Mouse (Mus musculus): ENCODE measurements at regions not wholly inside any gene's neighbourhood (a gene's known extent, or its start where the extent isn't known, plus 50 kb on each side); places are given as distances from the start of the nearest gene placed in this dataset.

DNA sequence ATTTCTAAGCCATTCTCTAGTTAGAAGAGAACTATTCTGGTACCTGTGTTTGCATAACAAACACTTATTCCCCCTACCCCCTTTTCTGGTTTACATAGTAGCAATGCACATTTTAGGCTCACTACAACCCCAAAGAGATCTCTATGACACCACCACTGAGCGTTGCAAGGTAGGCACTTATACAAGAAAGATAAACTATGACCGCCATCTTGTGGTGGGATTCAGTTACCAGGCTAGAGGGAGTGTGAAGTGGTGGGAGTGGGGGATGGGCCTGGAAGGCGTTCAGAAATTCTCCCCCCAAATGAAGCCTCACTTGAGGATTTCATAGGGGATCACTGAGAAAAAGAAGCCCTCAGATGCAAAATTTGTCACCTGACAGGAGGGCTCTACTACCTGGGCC is 64.4 kb upstream of the Fst start:
- no peaks in the 10 kb centered on the region for H3K9me3 ChIP-seq
- H3K27ac ChIP-seq = no peak overlapping the region
- H3K4me1 ChIP-seq = no peaks in the 10 kb centered on the region
- H3K27me3 ChIP-seq = no peaks in the 10 kb centered on the region
- no peak overlapping the region for H3K4me3 ChIP-seq
- no peak for ATAC-seq (ENCODE audit: insufficient number of reproducible peaks, low FRiP score, low TSS enrichment, low read depth)
- 28% methylated on average over 3 of the region's 3 CpGs for WGBS
- no peak overlapping the region for H3K4me2 ChIP-seq
- no peaks in the 10 kb centered on the region for H3K36me3 ChIP-seq
- no peak overlapping the region for H3K9ac ChIP-seq

DNA sequence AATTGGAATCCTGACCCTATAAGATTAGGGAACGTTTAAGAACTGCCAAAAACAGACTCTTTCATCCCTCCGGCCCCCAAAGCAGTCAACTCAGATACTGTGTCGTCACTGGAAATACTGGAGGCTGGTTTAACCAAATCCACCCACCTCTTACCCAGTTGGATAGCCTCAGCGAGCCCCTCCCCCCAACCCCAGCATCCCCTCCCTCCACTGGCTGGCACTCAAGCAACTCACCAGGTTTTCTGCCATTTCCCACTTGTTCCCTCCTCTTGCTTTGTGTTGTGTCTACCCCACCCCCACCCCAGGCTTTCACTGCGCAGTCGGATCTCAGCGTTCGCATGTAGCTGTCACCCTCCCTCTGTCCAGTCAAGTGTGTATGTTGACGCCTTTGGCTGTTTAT is 68.1 kb upstream of the Fst start:
- no peak overlapping the region for H3K27ac ChIP-seq
- no peaks in the 10 kb centered on the region for H3K36me3 ChIP-seq
- no peak for ATAC-seq (ENCODE audit: insufficient number of reproducible peaks, low FRiP score, low TSS enrichment, low read depth)
- H3K4me3 ChIP-seq = no peak overlapping the region
- no peak overlapping the region for H3K4me2 ChIP-seq
- H3K4me1 ChIP-seq = no peaks in the 10 kb centered on the region
- H3K9me3 ChIP-seq = no peaks in the 10 kb centered on the region
- no peaks in the 10 kb centered on the region for H3K27me3 ChIP-seq
- 48% methylated on average over 9 of the region's 9 CpGs for WGBS
- H3K9ac ChIP-seq = no peak overlapping the region

DNA sequence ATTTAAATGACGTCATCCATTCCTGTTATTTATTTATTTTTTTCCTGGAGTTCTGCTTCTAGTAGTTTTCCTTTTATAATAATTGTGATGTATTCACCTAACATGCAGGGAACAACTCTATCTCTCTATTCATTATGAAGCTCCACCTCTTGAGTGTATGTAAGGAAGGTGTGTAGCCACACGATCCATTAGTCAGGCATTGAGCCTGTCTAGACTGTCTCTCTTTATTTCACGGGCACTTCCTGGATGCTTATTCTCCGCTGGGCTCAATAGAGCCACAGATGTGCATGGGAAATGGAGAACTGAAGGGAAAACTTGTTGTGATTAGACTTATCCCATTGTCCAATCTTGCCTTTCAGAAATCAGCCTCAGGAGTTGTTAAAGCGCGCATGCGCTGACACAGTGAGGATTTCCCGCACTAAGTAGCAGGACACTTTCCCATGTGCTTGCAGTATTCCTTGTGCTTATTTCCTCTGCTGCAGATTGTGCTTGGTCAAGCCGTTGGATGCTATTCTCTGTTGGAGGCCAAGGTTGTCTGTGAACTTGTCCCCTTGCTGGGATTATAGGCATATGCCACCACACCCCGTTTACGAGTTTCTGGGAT is 71.5 kb upstream of the Fst start:
- no peaks in the 10 kb centered on the region for H3K9me3 ChIP-seq
- no peak overlapping the region for H3K9ac ChIP-seq
- H3K27me3 ChIP-seq = no peaks in the 10 kb centered on the region
- H3K4me1 ChIP-seq = no peaks in the 10 kb centered on the region
- H3K4me2 ChIP-seq = no peak overlapping the region
- H3K36me3 ChIP-seq = no peaks in the 10 kb centered on the region
- H3K4me3 ChIP-seq = no peak overlapping the region
- no peak for ATAC-seq (ENCODE audit: insufficient number of reproducible peaks, low FRiP score, low TSS enrichment, low read depth)
- 84% methylated on average over 11 of the region's 11 CpGs for WGBS
- H3K27ac ChIP-seq = no peak overlapping the region

DNA sequence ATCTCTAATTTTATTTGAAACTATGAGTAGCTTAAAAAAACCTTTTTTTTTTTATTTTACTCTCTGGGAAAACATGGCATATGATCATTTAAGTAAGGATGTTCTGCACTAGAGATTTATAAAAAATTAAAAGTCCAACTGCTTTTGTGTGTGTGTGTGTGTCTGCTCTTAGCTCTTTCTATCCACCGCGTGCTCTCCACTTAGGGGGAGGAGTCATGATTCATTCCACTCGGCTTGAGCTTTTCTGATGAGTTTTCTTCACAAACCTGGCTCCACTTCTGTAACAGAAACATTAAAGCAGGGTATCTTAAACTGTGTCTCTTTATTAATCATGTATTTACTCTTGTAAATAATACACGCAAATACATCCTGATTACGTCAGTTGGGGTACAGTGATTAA is 73.0 kb upstream of the Fst start:
- H3K27me3 ChIP-seq = no peaks in the 10 kb centered on the region
- H3K4me3 ChIP-seq = no peak overlapping the region
- WGBS = 77% methylated on average over 5 of the region's 5 CpGs
- no peak overlapping the region for H3K27ac ChIP-seq
- no peaks in the 10 kb centered on the region for H3K36me3 ChIP-seq
- H3K4me2 ChIP-seq = no peak overlapping the region
- H3K4me1 ChIP-seq = no peaks in the 10 kb centered on the region
- no peak overlapping the region for H3K9ac ChIP-seq
- no peaks in the 10 kb centered on the region for H3K9me3 ChIP-seq
- ATAC-seq (ENCODE audit: insufficient number of reproducible peaks, low FRiP score, low TSS enrichment, low read depth) = no peak

DNA sequence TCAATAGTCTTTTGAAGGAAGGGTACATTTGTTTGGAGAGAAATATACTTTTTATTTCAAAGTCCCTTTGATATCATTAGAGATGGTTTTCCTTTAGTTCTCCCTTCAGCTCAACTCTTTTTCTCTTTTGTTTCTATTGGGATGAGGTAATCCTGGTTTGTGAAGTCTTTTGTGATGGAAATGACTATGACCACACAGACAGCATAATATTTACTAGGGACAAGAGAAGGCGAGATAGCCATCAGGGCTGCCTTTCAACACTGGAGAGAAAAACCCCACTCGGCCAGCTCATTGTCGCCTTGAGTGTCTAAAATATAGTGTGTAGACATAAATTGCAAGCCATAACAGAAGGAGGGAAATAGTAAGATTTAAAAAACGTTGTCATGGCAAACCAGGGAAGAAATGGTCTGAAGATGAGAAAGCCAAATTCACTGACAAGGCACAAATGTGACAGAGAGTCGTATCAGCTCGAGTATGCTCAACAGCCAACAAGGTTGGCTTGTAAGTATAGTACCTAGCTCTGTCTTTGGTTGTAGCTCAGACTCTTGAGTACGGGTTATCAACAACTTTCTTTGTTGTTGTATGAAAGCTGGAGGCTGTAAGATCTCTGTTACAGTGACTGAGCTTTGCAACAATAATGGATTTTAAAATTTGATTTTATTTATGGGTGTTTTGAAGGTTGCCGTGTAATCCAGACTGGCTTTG is 73.8 kb upstream of the Fst start:
- Histone ChIP-seq H3K27ac (no peak overlapping the region), H3K4me1 (no peaks in the 10 kb centered on the region), H3K9ac (no peak overlapping the region), H3K4me3 (no peak overlapping the region), H3K27me3 (no peaks in the 10 kb centered on the region), H3K36me3 (no peaks in the 10 kb centered on the region), H3K9me3 (no peaks in the 10 kb centered on the region), H3K4me2 (no peak overlapping the region)
- 76% methylated on average over 8 of the region's 8 CpGs for WGBS
- ATAC-seq (ENCODE audit: insufficient number of reproducible peaks, low FRiP score, low TSS enrichment, low read depth) = no peak

DNA sequence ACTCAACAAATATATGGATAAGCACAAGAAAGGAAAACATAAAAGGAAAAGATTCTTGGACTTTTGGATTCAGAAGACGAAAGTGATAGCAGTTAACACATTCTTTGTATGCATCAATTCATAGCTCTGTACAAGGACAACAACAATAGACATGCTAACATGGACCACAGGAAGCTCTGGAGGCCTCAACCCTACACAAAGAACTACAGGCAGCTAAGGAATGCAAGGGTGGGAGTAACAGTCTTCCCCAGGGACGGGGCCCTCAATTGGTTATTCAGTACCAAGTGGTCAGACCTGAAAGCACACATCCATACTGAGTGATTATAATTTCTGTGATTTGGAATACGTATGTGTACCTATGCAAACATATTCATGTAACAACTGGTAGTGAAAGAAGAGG is 75.8 kb upstream of the Fst start:
- H3K27ac ChIP-seq = no peak overlapping the region
- H3K4me3 ChIP-seq = no peak overlapping the region
- no peaks in the 10 kb centered on the region for H3K36me3 ChIP-seq
- no peak overlapping the region for H3K9ac ChIP-seq
- no peaks in the 10 kb centered on the region for H3K4me1 ChIP-seq
- no peak for ATAC-seq (ENCODE audit: insufficient number of reproducible peaks, low FRiP score, low TSS enrichment, low read depth)
- no peak overlapping the region for H3K4me2 ChIP-seq
- 79% methylated on average over 3 of the region's 3 CpGs for WGBS
- H3K9me3 ChIP-seq = no peaks in the 10 kb centered on the region
- no peaks in the 10 kb centered on the region for H3K27me3 ChIP-seq

DNA sequence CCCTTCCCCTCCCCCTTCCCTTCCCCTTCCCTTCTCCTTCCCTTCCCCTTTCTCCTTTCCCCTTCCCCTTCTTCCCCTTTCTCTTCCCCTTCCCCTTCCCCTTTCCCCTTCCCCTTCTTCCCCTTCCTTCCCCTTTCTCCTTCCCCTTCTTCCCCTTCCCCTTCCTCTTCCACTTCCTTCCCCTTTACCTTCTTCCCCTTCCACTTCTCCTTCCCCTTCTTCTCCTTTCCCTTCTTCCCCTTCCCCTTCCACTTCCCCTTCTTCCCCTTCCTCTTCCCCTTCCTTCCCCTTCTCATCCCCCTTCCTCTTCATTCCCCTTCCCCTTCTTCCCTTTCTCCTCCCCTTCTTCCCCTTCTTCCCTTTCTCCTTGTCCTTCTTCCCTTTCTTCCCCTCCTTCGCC is 77.0 kb upstream of the Fst start:
- H3K4me3 ChIP-seq = no peak overlapping the region
- 89% methylated on average over 1 of the region's 1 CpGs for WGBS
- no peaks in the 10 kb centered on the region for H3K4me1 ChIP-seq
- H3K9me3 ChIP-seq = no peaks in the 10 kb centered on the region
- H3K27ac ChIP-seq = no peak overlapping the region
- no peak overlapping the region for H3K4me2 ChIP-seq
- H3K27me3 ChIP-seq = no peaks in the 10 kb centered on the region
- no peaks in the 10 kb centered on the region for H3K36me3 ChIP-seq
- no peak for ATAC-seq (ENCODE audit: insufficient number of reproducible peaks, low FRiP score, low TSS enrichment, low read depth)
- no peak overlapping the region for H3K9ac ChIP-seq

DNA sequence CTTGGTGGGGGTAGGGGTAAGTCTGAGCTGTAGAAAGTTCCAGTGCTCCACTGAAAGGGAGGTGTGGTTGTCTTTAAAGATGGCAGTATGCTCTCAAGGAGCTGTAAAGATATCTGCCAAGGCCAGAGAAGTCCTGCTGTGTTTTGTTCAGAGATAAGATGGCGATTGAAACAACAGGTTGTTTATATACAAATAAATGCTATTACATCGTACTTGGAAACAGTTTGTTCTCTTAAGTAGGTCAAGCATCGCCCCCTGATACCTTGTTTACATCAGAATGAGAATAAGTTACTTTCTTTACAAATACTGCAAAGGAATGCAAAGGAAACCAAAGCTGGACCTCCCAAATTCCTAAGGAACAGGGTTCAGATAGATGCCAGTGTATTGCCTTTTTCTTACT is 113.0 kb upstream of the Fst start:
- ATAC-seq (ENCODE audit: insufficient number of reproducible peaks, low FRiP score, low TSS enrichment, low read depth) = no peak
- no peaks in the 10 kb centered on the region for H3K4me1 ChIP-seq
- no peaks in the 10 kb centered on the region for H3K36me3 ChIP-seq
- no peak overlapping the region for H3K4me3 ChIP-seq
- no peak overlapping the region for H3K9ac ChIP-seq
- H3K27ac ChIP-seq = no peak overlapping the region
- no peaks in the 10 kb centered on the region for H3K9me3 ChIP-seq
- H3K4me2 ChIP-seq = no peak overlapping the region
- H3K27me3 ChIP-seq = no peaks in the 10 kb centered on the region
- WGBS = 68% methylated on average over 3 of the region's 3 CpGs

DNA sequence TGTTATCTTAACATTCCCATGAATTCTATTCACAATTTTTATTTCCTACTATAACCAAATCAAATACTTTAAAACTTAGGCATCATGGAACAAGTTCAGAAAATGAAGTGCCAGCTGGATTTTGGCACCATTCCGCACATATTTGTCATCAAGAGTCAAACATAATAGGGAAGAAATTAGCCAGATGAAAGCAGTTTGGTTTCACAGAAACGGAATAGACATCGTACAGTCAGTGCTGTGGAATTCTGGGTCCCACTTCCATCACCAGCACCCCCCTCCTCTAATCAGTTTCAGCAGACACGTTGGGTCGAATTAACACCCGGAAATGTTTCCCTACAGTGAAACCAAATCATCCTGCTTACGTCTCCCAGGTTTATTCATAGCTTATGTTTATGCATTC is 125.8 kb upstream of the Fst start:
- no peaks in the 10 kb centered on the region for H3K36me3 ChIP-seq
- 36% methylated on average over 7 of the region's 7 CpGs for WGBS
- H3K27ac ChIP-seq = no peak overlapping the region
- H3K4me3 ChIP-seq = no peak overlapping the region
- H3K4me2 ChIP-seq = no peak overlapping the region
- no peak overlapping the region for H3K9ac ChIP-seq
- ATAC-seq (ENCODE audit: insufficient number of reproducible peaks, low FRiP score, low TSS enrichment, low read depth) = no peak
- H3K4me1 ChIP-seq = no peaks in the 10 kb centered on the region
- H3K9me3 ChIP-seq = no peaks in the 10 kb centered on the region
- H3K27me3 ChIP-seq = no peaks in the 10 kb centered on the region

DNA sequence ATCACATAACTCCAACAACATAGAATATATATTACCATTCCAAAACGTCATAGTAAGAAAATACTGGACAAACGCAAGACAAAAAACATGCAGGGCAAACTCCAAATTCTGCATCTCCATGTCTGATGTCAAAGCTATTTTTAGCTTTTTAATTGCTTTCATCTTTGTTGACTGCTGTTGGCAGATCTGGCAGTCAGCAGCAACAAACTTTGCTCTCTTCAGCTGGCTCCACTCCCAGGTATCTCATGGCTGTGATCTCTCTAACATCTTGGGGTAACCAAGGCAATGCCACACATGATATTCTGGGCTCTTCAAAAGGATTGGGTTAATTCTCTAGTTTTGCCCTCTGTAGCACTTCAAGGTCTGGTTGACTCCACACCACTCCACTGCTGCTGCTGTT is 128.9 kb upstream of the Fst start:
- Histone ChIP-seq H3K4me3 (no peak overlapping the region), H3K36me3 (no peaks in the 10 kb centered on the region), H3K4me2 (no peak overlapping the region), H3K27ac (no peak overlapping the region), H3K27me3 (no peaks in the 10 kb centered on the region), H3K9me3 (no peaks in the 10 kb centered on the region), H3K4me1 (no peaks in the 10 kb centered on the region), H3K9ac (no peak overlapping the region)
- 88% methylated on average over 2 of the region's 2 CpGs for WGBS
- ATAC-seq (ENCODE audit: insufficient number of reproducible peaks, low FRiP score, low TSS enrichment, low read depth) = no peak

DNA sequence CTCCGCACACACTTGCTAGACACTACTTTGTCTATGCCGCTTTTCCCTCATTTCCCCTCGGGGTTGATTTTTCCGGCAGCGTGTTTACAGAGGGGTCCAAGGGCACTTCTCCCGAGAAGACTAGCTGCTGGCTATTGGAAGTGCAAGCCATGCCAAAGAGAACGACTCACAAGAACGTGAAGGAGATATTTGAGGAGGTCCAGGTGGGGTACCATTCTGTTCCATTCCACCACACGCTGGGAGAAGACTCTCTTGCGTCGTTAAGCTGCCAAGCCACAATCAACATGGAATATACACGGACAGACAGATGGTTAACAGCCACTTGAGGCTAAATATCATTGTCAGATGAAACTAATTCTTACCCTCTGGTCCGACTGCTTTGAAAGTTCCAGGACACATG is 144.6 kb upstream of the Fst start:
- Histone ChIP-seq H3K4me3 (no peak overlapping the region), H3K9me3 (no peaks in the 10 kb centered on the region), H3K36me3 (no peaks in the 10 kb centered on the region), H3K27me3 (no peaks in the 10 kb centered on the region), H3K4me1 (peaks cover 7% of the 10 kb centered on the region; the same call in 1 of the 2 replicates), H3K9ac (no peak overlapping the region), H3K4me2 (no peak overlapping the region), H3K27ac (no peak overlapping the region)
- ATAC-seq (ENCODE audit: insufficient number of reproducible peaks, low FRiP score, low TSS enrichment, low read depth) = no peak
- WGBS = 57% methylated on average over 13 of the region's 13 CpGs

DNA sequence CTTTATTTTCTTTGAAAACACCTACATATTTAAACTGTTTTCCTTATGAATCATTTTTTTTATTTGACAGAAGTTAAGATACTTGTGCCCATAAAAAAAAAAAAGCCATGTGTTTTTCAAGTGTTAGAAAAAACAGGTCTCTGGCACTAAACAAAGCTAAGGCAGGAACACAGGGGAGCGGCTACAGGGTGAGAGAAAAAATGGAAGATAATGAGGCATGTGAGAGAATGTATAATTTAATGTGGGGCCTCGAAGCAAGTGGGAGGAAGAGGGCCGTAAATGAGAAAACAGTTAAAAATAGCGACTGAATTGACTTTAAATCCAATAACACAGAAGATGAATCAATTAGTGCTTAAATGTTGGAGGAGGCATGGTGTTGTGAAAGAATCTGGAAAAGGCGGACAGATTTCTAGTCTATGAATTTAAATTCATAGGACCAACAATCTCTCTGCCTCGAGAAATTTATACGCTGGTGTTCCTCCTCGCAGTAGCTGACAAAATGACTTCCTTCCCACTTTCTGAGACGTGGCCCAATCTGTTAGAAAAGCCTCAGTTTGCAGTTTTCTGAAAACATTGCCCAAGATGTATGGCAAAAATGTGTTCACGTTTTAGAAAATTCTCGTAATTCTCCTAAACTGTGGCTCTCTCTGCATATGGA is 145.4 kb upstream of the Fst start:
- Histone ChIP-seq H3K4me1 (peaks cover 4% of the 10 kb centered on the region; the same call in 1 of the 2 replicates), H3K4me2 (no peak overlapping the region), H3K27me3 (no peaks in the 10 kb centered on the region), H3K27ac (no peak overlapping the region), H3K4me3 (no peak overlapping the region), H3K9ac (no peak overlapping the region), H3K36me3 (no peaks in the 10 kb centered on the region), H3K9me3 (no peaks in the 10 kb centered on the region)
- ATAC-seq (ENCODE audit: insufficient number of reproducible peaks, low FRiP score, low TSS enrichment, low read depth) = no peak
- 54% methylated on average over 11 of the region's 11 CpGs for WGBS

Measured in limb, embryonic 15.5 days (tissue).